Mouse (Mus musculus) cerebellum, adult 8-10 months (tissue): ENCODE results near the gene Gm26602.
"Not testable (repeated sequence)": the region's sequence is repeated elsewhere in the genome, so short reads cannot be mapped to it uniquely, and the experiment has no call there.

Source experiments
- DNase-seq: peaks from one replicate; pipeline ENCODE4 v3.0.0; 2022

Gene Gm26602

DNA sequence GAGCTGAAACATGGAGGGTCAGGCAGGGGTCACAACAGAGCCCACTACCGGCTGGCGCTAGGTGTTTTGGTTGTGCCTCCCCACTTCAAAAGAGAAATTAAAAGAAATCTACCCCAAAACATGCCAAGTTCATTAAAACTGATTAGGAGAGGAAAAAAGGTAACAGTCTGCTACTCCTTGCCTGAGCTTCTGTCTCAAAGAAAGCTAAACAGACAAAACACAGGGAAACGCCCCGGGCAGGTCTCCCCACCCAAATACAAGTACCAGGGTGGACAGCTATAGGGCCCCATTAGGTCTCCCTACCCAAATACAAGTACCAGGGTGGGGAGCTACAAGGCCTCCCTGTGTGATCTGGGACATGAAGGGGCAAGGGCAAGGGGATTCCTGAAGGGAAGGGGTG, at the start of gene Gm26602:
TSS of gene Gm26602 (plus strand) at position 301 of the 400 bp plus-strand sequence.
- no peak for DNase-seq

DNA sequence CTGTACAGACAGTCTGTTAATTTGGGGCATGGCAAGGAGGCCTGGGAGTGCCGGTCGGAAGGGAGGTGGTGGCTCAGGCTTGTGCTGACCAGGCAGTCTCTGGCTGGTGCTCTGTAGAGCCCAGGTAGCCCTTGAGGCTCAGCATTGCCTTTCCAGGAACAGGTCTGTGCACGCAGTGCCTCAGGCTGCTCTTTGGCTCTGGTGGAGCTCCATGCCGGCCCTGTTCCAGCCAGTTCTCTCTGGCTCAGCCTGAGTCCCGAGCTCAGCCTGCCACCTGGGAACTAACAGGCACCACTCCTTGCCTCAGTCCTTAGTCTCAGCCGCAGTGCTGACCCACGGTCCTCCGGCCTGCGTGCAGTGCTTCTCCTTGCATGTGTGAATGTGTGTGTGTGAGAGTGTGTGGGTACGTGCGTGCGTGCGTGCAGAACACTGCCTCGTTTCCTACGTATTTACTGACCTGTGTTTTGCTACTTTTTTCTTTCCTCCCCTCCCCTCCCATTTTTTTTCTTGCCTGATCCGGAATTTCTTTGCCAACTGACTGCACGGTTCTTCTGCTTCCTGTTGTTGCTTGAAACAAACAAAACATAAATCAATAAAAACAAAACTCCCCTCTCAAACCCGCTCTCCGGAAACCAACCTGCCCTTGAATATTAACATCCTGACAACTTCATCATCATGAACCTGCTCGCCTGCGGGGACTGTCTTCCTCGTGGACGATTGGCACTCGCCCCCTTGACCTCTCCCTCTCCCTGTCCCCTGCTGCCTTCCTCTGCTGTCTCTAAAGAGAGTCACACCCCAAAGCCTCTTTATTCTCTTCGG, 49.2 kb upstream of the Gm26602 start:
- no peak for DNase-seq

DNA sequence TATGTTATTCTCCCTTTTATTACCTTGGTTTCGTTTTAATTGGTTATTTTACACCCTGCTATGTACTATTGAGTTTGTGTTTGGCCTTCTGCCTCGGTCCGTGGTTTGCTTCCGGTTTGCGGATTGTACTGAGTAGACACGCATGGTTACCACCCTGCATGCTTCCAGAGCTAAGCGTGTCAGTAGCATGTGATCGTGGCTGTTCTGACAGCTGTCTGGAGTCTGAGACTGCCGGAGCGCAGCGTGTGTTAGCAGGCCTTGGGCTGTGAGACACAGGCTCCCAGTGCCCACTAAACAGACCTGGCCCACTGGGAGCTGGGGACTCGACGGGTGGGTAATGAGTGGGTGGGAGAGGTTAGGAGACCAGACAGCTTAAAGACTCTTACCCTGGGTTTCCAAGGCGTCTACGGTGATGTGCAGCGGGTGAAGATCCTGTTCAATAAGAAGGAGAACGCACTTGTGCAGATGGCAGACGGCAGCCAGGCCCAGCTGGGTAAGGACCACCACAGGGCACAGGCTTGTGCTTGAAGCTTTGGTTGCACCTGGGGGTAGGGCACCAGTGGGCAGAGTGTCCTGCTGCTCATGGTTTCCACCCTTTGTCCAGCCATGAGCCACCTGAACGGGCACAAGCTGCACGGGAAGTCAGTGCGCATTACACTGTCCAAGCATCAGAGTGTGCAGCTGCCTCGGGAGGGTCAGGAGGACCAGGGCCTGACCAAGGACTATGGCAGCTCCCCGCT, 48.4 kb upstream of the Gm26602 start:
- no peak for DNase-seq

DNA sequence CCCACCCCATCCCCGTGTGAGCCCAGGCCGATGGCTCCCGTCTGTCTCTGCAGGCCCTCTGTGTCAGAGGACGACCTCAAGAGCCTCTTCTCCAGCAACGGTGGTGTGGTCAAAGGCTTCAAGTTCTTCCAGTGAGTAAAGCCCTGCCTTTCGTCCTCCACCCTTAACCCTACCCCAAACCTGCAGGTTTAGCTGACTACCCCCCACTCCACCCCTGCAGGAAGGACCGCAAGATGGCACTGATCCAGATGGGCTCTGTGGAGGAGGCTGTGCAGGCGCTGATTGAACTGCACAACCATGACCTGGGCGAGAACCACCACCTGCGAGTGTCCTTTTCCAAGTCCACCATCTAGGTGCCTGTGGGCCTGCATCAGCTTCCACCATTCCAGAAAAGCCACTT, 47.7 kb upstream of the Gm26602 start:
- no peak for DNase-seq

DNA sequence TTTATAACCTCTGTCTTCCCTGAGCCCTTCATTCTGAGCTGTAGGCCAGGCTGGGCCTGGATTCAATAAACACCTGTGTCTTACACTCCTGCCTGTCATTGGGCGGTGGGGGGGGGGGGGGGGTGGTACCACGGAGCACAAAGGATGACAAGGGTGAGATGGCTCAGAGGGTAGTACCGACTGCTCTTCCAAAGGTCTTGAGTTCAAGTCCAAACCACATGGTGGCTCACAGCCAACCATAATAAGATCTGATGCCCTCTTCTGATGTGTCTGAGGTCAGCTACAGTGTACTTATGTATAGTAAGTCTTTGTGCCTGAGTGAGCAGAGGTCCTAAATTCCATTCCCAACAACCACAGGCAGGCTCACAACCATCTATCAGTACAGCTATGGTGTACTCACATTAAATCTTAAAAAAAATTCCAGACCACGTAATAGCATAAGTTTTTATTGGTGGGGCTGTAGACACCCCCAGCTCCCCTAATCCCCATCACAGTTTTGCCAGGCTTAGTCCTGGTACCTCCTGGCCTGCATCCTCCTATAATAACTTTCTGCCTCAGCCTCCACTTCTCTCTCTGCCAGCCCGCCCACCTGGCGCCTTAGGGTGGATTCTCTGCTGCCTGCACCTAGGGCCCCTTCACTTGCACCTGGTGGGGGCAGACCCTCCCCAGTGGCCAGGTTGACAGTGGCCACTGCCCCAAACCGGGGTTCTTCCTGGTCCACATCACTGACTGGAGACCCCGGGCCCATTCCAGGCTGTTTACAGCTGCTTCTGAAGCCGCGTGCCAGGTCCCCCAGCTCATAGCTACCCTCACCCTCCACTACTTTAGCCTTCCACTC, 46.1 kb upstream of the Gm26602 start:
- no peak for DNase-seq

DNA sequence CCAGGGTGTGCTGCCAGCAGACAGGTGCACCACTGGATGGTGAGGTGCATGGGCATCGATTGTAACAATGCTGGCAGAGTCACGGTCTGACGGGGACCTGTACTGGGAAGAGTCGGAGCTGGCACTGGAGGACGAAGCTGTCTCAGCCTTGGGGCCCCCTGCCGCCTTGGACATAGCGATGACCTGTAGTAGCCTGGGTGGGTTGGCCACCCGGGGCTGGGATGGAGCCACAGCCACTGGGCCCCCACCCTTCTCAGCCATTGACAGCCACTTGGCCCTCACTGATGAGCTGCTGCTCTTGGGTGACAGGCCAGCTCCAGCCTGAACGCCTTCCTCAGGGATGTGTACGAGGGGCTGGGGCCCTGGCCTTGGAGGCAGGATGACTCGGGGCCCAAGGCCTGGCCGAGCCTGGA, 45.5 kb upstream of the Gm26602 start:
- DNase-seq: no peak

DNA sequence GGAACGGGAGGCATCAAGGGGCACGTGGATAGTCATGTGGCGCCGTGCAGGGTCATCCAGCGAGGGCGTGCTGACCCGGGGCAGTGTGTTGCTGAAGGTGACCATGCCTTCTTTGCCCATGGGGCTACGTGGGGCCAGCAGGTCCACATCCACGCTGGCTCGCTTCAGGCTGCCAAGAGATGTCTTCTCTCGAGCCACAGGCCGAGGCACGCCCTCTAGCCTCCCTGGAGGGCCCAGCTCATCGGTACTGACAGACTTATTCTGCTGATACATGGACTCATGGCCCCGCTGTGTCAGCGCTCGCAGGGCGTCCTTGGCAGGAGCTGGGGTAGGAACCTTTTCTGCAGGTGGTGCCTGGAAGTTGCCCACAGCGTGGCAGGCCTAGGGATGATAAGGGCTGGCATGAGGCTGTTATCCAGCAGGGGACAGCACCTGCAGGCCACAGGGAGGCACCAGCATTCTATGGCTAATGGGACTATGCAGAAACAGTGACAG, 44.8 kb upstream of the Gm26602 start:
- DNase-seq: no peak

DNA sequence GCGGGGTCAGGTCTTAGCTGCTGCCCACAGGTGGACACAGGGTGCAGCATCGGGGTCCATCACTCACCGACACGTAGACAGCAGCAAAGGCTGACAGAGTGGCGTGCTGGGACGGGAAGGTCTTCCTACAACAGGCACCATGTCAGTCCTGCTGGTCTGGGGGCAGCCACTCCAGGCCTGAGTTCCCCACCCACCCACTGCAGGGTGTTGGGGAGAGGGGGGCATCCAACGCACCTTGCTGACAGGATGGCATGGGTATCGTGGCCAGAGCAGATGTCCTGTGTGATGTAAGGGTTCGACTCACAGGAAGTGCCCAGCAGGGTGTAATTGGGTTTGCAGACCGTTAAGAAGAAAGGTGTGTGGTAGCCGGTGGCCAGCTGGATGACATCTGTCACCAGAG, 44.1 kb upstream of the Gm26602 start:
- no peak for DNase-seq

DNA sequence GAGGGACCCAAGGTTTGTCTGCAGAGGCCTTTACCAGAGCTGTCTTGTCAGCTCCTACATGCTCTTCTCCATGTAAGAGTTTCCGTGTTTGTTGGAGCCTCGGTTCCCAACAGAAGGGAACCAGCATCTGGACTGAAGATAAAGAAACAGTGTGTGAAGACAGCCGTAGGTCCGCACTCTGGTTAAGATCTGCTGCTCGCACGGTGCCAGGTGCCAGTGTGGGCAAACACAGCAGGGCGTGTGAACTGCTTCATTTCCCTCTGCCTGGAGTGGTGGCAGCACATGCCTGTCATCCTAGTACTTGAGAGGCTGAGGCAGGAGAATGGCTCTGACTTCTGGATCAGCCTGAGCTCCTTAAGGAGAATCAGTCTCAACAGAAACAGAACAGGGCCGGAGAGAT, 38.8 kb upstream of the Gm26602 start:
- DNase-seq: no peak

DNA sequence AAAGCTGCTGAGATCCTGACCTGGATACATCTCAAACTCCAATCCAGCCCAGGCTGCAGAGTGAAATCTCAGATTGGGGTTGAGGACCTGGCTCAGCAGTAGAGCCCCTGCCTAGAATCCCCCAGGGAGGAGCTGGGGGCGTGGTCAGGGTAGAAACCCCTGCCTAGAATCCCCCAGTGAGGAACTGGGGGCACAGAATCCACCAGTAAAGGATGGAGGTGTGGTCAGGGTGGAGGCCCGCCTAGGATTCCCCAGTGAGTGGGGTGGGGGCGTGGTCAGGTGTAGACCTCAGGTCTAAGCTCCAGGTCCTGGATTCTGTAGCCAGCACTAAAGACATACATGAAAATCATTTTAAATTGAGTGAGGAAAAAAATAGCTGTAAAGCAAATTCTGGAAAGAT, 37.8 kb upstream of the Gm26602 start:
- DNase-seq: no peak

DNA sequence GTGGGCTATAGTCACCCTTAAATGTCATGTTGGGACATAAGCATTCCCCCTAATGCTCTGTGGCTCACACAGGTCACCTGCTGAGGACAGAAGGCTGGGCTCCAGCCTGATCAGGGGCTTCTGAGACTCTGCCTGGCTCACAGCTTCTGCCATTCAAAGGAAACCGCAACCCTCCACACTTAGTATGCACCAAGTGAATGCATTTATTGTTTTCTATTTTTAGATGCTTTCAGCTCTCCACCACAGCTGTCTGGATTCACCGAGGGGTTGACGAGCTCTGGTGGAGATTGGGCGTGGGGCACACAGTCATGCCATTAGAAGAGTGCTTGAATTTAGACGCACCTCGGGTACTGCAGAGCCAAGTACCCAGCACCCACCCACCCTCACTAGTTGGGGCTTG, 37.3 kb upstream of the Gm26602 start:
- no peak for DNase-seq

DNA sequence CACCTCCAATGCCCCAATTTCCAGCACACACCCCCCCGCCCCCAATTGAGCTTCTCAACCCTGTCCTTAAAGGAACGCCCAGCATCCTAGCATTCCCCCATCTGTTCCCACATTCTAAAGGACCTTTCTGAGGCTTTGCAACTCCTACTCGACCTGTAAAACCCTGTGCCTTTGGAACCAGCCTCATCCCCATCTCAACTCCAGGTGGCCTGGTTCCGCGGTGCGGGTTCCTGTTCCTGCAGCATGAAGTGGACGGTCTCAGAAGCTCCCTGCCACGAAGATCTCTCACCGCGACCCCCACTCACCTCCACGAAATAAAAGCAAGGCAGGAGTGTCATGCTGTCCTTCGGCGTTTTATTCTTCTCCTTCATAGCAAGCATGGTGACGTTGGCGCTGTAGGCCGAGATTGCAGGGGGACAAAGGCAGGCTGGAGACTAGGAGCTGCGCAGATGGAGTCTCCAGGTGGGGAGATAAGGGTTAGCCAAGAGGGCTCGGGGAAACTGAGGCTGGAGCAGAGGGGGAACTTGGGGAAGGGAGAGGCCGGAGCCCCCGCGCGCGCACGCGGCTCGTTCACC, 36.9 kb upstream of the Gm26602 start:
- no peak for DNase-seq

DNA sequence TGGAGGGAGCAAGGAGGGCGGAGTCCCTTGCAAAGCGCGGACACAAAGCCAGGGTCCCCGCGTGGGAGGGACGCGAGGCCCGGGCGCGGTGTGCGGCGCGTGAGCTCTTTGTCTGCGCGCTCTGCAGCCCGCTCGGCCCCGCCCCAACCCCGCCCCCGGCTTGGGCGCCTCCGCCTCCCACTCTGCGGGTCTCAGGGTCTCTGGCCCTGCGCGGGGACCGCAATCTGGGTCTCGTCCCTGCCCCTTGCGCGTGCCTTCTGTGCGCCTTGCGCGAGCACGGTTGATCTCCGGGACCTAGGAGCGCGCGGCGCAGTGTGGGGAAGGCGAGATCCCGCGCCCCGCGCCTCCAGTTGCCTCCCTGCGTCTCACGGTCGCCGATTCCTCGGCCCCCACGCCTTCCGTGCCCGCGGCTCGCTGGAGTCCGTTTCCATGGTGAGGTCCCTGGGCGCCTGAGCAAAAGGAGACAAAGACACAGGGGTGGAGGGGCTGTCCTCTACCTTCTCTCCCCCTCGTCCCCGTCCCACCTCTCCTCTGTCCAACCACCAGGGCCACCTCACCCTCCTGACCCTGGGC, 36.3 kb upstream of the Gm26602 start, which contains the start of the genes Prtn3 and Plppr3:
TSS of gene Prtn3 (plus strand) at position 187 of the 573 bp plus-strand sequence.
TSS of gene Plppr3 (minus strand) at position 345 of the 573 bp plus-strand sequence.
- DNase-seq: no peak

DNA sequence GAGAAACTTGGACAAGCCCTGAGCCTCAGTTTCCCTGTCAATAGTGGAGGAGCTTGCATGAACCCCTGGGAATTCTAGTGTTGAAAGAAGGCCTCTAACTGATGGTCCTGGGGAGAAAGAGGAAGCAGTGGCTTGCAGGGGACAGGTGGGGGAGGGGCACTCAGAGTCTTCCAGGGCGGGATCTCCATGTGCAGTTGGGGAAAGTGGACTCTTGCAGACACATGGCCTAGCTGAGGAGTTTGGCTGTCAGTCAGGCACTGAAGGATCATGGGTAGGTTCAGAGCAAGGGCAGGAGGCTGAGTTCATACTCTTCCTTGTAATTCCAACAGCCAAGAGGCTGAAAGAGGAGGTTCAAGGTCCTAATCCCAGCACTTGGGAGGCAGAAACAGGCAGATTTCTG, 33.5 kb upstream of the Gm26602 start:
- no peak for DNase-seq

DNA sequence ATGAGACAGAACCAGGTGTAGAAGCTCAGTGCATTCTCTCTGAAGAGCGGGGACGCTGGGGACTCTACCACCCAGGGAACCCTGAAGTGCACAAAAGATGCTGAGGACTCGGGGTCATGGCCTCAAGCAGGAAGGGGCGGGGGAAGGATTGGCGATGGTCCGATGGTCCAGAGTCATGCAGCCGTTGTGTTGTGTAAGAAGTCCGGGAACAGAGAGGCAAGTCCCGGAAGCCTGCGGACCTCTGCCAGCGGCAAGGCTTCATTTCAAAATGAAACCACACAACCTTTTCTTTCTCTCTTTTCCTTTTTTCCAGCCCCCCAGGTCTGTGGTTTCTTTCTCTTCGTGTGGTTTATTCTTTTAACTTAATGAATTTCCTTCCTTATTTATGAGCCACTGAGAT, 32.9 kb upstream of the Gm26602 start:
- DNase-seq: no peak

DNA sequence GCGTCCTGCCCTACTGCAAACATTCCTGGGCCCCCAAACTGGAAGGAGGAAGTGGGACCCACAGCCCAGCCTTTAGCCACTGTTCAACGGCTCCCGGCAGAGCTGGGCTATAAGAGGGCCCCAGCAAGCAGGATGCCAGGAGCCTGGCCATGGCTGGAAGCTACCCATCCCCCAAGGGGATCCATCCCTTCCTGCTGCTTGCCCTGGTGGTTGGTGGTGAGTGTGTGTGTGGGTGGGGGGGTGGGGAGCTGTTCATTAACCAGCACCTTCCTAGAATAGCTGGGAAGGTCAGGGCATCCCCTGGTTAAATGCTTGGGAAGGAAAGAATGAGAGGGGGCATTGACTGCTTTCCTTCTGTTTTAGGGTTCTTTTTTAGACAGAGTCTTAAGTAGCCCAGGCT, 31.1 kb upstream of the Gm26602 start:
- DNase-seq: no peak

DNA sequence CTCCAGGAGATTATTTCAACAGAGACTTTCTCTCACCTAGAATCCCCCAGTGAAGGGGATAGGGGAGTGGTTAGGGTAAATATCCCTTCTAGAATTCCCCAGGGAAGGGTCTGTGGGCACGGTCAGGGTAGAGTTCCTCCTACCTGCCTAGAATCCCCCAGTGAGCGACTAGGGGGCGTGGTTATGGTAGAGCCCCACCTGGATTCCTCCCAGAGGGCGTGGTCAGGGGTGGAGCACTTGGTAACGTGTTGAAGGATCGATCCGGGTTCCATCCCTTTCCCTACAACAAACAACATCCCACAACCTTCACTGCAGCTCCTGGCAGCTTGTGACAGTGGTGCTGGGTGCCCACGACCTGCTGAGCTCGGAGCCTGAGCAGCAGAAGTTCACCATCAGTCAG, 29.9 kb upstream of the Gm26602 start:
- DNase-seq: no peak

DNA sequence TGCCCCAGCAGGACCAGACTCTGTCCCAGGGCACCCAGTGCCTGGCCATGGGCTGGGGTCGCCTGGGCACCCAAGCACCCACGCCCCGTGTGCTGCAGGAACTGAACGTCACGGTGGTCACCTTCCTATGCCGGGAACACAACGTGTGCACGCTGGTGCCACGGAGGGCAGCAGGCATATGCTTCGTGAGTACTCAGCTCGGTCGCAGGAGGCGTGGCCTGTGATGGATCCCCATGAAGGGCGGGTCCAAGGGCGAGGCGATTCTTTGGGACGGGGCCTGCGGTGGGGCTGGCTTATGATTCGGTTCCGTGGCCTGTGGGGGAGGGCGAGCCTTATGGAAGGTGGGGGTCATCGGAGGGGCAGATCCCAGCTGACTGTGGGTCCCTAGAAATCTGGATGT, 28.7 kb upstream of the Gm26602 start:
- DNase-seq: no peak

DNA sequence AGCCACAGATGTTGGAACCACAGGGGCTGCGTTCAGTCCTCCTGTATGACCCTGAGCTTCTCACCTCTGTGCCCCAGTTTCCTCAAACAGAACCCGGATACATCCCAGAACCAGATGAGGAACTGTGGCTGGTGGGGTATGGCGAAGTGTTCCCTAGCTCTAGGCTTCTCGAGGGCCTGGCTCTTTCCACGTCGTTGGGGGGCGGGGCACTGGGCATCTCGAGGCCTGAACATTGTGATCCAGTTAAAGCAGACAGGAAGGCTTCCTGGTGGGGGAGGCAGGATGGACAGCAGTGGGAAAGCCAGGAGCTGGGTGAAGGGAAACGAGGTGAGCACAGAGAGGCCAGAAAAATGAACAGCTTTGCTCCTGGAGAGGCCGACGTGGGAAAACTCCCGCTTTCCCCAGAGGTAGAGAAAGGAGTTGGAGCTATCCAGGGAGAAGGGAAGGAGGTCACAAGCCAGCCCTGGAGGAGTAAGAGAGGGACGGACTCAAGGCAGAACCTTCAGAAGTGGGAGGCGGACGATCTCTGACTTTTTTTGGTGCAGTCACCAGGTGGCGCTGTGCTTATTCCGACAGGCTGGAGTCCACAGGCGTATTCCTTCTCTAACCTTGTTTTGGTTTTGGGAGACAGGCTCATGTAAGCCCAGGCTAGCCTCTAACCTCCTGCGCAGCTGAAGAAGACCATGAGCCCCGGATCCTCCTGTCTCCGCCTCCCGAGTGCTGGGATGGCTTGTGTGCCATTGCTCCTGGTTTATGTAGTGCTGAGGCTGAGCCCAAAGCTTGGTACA, 27.2 kb upstream of the Gm26602 start:
- DNase-seq: peak; percentile 80

DNA sequence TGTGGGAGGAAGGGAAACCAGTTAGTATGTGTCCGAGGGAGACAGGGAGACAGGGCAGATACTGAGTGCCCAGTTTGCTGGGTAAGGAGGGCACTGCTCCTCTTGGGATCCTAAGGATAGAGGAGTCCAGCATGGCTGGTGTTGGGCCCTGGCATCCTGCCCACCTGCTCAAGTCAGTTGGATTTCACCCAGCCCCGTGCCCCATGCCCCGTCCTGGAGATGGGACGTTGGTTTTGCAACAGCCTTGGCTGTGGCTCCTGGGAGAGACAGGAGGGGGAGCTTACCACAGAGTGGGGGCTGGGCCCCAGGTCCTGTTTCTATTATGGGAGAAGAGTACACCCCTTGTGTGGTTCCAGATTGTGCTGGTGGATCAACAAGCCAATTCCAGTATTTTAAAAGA, 26.2 kb upstream of the Gm26602 start:
- DNase-seq: no peak

DNA sequence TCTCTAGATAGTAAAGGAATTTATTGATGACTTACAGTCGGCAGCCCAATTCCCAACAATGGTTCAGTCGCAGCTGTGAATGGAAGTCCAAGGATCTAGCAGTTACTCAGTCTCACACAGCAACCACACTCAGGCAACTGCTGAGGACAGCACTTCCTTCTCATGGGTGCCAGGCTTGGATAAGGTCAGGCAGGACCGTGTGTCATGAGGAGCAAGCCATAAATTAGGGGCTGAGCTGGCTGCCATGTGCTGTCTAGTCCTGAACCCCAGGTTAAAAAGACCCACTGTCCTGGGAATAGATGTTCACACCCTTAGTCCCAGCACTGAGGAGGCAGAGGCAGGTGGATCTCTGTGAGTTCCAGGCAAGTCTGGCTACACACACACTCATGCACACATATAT, 25.7 kb upstream of the Gm26602 start:
- DNase-seq: not testable (repeated sequence)

DNA sequence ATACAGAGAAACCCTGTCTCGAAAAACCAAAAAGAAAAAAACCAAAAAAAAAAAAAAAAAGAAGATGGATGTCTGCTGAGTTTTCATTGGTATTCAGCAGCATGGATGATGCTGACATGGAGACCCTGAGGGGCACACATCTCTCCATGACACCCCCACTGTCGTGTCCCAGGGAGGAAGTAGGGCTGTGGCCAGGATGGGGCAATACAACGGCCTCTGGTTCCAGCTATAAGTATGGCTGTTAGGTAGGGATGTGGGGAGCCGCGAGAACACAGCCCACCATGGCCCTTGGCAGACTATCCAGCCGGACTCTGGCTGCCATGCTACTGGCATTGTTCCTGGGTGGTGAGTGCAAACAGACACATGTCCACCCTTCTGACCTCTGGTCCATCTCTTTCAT, 24.6 kb upstream of the Gm26602 start, which contains the start of gene Elane:
TSS of gene Elane (plus strand) at position 194 of the 400 bp plus-strand sequence.
- DNase-seq: no peak
